Mouse (Mus musculus) ZHBTc4 (cell line): ENCODE data around the gene Pabpc1l.

Experiments used
- DNase-seq: peaks from one replicate; pipeline ENCODE4 v3.0.0-alpha.2; 2011; ENCODE audit warnings: low read depth, low spot score

The Pabpc1l gene

GRCm38 (mm10) chr2:164025150-164025549 lies at the start of gene Pabpc1l:
Pabpc1l (plus strand) TSS chr2:164025450.
- DNase-seq = no peak

DNA sequence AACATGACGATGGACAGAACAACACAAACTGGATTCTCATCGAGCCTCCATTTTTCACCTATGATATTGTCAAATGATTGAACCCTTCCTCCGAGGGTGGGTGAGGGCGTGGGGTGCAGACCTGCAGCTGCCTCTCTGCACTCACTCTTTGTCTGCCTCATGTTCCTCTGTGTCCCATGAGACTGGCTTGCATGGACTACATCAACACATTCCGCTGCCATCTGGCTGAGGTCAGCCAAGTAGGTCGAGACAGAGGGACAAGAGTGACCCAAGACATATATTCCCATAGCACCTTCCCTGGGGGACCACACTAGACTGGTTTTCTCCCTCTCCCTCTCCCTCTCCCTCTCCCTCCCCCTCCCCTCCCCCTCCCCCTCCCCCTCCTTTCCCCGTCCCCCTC lies 48.8 kb upstream of the Pabpc1l start:
- no peak for DNase-seq

- DNase-seq = no peak
Measured at GRCm38 (mm10) chr2:163987233-163987632, 38.0 kb upstream of the Pabpc1l start.

GRCm38 (mm10) chr2:163992871-163993270 lies 32.4 kb upstream of the Pabpc1l start:
- DNase-seq = no peak

- no peak for DNase-seq
Measured at GRCm38 (mm10) chr2:163994654-163994976, 30.6 kb upstream of the Pabpc1l start, which contains the start of gene Ywhab. Ywhab (plus strand) TSS chr2:163994960.

DNA sequence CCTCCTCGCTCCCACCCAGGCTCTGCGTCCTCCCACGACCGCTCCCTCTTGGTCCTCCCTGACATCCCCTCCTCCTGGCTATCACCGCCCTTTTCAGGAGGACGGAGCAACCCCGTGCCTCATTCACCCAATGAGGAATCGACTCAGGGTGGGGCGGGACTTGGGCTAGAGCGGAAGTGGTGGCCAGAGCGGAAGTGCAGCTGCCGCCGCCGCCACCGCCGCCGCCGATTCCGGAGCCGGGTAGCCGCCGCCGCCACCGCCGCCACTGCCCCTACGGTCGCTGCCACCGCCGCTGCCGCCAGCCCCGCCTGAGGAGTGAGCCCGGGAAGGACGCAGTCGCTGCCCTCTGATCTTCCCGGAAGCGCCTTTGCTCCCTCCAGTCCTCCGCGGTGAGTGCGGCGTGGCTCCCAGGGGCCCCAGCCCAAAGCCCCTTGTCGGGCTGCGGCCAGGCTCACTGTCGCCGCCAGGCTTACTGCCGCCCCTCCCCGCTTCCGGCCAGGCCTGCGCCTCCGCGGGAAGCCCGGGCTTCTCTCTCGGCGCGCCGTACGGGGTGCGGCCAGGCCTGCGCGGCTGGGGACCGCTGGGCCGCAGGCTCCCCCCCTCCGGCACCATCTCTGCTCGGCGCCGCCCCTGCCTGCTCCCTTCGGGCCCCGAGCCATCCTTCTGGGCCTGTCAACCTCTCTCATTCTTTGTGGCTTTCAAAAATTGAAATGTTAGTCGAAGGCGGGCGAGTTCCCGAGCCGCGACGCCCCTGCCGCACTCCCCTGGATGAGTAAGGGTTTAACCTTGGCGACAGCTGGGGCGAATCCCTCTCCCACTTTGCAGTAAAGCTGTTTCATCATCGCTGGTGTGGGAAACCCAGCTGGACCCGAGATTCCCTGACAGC lies 30.0 kb upstream of the Pabpc1l start:
- peak; percentile 99 for DNase-seq

- DNase-seq = no peak
Measured at GRCm38 (mm10) chr2:163996275-163996674, 29.0 kb upstream of the Pabpc1l start.

DNA sequence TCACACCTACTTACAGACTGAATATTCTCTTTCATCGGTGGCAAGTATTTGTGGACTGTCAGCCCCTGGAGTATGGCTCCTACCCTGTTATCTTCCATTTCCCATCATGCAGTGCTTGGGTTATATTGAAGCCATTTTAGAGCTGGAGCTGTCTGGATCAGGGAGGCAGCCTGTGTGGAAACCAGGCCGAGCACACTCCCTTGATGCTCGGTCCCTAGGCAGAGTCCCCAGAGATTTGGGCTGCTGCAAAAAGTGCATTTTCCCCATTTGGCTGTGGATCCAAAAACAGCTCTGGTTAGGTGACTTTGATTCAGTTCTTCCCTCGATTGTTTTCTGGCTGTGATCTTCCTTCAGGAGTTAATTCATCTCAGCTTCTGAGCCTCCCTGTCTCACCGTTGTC lies 28.4 kb upstream of the Pabpc1l start:
- DNase-seq = no peak

- no peak for DNase-seq
Measured at GRCm38 (mm10) chr2:163998981-163999380, 26.3 kb upstream of the Pabpc1l start.

GRCm38 (mm10) chr2:164002637-164003036 lies 22.6 kb upstream of the Pabpc1l start:
- no peak for DNase-seq

GRCm38 (mm10) chr2:164004503-164004902 lies 20.7 kb upstream of the Pabpc1l start:
- DNase-seq = no peak

DNA sequence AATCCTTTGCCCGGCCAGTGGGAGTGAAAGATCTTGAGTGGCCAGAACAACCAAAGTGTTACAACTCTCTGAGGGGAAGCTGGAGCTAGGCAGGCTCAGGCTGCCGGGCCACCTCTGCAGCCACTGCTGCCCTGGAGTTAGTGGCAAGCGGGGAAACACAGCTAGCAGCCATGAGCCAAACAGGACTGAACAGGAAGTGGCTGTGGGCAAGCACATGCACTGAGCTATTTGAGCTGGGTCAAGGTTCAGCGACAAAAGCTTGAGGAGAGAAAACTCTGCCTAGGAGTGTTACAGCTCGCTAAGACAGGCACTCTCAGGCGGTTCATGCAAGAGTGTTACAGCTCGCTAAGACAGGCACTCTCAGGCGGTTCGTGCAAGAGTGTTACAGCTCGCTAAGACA lies 18.3 kb upstream of the Pabpc1l start:
- DNase-seq = peak; percentile 43

GRCm38 (mm10) chr2:164007547-164007946 lies 17.7 kb upstream of the Pabpc1l start:
- DNase-seq = peak; percentile 59

GRCm38 (mm10) chr2:164007987-164008545 lies 17.2 kb upstream of the Pabpc1l start:
- DNase-seq = no peak

DNA sequence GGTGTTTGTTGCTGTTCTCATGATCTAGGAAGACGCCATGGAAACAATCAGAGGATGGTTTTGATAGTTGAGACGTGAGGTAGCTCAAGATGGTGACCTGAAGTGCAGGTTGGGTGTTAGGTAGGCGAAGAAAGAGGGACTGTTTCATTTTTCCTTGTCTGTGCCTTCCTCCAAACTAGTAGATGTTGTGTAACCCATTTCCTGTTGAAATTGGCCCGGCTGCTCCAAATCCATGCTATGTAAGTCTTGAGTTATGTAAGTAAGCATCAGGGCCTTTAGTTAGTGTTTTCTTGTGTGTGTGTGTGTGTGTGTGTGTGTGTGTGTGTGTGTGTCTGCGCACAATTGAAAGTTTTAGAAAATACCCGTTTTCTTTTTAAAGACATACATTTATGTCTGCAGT lies 16.0 kb upstream of the Pabpc1l start:
- no peak for DNase-seq

DNA sequence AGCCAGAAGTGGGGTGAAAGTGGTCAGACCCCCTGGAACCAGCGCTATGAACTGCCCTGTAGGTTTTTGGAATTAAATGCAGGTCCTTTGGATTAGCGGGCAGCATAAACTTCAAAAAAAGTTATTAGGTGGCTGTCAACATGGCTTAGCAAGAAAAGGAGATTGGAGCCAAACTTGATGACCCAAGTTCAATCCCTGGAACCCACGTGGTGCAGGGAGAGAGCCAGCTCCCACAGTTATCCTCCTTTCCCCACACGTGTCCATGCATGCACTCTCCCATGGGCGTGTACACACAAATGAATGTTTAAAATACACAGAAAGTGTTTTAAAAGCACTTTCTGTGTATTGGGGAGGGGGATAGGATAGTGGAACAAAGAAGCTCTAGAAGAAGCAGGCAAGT lies 14.8 kb upstream of the Pabpc1l start:
- no peak for DNase-seq

GRCm38 (mm10) chr2:164010944-164011343 lies 14.3 kb upstream of the Pabpc1l start:
- DNase-seq = no peak

DNA sequence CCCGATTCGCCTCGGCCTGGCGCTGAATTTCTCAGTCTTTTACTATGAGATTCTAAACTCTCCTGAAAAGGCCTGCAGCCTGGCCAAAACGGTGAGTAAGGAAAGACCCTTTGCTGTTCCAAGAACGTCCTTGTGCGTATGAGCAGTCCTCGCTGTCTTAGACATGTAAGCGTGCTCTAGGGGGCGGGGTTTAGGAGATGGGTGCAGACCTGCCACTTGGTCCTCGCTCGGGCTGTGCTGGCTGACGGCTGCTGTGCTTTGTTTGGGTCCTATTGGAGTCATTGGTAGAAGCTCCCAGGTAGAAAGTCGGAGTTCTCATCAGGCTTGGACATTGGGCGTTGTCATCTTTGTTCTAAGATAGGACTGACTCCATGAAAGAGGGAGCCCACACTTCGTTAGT lies 9.9 kb upstream of the Pabpc1l start:
- DNase-seq = peak; percentile 51

GRCm38 (mm10) chr2:164018910-164019309 lies 6.3 kb upstream of the Pabpc1l start:
- no peak for DNase-seq

GRCm38 (mm10) chr2:164019943-164020342 lies 5.3 kb upstream of the Pabpc1l start:
- DNase-seq = no peak

DNA sequence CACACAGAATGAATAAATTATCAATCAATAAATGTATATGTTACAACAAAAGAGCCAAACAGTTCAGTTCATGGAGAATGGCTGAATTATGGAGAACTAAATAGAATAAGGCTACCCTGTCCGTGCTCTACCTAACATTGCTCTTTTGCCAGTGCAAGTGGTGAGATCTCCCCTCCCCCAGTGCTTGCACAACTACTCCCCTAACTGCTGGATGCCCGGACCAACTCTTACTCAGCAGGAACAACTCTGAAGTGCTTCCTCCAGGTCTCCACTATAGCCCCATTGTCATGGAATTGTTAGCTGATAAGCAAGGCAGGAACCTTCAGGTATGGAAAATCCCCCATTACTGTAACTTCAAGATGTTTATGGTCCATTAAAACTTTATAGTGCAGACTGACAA lies 3.1 kb upstream of the Pabpc1l start:
- no peak for DNase-seq

GRCm38 (mm10) chr2:164031147-164031546 lies 5.9 kb downstream of the Pabpc1l start:
- DNase-seq = no peak

DNA sequence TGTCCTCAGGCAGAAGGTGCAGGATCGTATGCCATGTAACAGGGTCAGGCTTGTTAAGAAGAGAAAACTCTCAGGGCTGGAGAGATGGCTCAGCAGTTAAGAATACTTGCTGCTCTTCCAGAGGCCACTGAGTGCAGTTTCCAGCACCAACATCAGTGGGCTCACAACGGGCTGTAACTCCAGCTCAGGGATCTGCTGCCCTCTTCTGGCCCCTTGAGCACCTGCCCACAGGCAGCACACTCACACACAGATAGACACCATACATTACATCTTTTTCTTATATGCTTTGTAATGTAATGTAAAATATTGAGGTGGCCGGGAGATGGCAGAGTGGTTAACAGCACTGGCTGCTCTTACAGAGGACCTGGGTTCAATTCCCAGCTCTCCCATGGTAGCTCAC lies 7.7 kb downstream of the Pabpc1l start:
- peak; percentile 65 for DNase-seq
